Mouse (Mus musculus) cerebellum, postnatal 14 days (tissue): ENCODE results near the gene Nr1i3.

Source experiments
- DNase-seq, 2 experiments: peaks; one replicate each; pipeline ENCODE4 v3.0.0; 2021; ENCODE audit warnings: mixed read lengths in 2 of 2

Nr1i3 gene

DNA sequence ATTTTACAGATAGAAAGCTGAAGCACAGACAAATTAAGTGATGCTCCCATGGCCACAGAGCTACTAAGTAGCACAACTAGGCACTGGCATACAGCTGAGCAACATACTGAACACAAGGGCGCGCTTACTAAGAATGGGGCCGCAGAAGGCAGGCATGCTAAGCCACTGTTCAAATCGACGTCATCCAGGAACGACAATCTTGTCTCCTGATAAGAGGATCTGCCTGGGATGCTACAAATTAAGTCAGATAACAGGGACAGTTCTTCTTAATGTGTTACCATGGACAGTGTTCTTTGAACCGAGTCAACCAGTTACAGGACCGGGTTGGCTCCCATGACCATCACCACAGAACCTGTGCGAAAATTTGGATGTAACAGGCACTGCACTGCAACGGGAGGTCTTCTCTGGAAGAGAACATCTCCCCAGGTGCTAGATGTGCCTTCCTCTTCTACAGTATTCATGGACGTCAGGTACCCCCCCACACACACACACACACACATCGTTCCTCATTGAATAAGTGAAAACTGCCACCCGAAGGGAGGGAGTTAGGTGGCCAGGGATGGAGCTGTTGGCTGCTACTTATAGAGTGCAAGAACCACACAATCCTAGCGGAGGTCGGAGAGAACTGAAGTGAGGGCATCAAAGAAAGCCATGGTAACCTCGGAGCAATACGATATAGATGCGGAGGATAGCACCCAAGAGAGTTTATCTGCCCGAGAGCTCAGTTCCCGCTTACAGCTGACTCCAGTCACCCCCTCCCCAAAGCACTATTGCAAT lies 18.5 kb upstream of the Nr1i3 start:
- DNase-seq, result no peak

DNA sequence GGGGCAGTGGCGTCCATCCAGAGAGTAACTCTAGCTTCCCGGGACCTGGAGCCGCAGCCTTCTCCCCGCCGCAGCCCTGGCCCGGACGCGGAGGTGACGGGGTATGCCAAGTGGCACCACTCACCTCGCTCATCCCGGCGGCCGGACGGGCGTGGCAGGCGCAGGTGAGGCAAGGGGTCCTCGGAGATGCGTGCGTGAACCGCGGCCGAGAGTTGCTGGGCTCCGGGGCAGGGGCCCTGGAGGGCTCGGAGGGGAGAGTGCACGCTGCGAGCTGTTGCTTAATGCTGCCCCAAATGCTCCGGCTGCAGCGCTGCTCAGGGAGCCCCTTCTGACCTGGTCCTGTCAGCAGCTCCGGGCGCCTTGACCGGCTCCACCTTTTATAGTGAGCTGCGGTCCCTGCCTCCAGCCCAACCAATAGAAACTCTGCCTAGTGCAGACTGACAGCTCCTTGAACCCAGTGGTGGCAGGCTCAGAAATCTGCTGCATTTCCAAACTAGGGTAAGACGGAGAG lies 17.8 kb upstream of the Nr1i3 start, which contains the start of gene Pcp4l1:
Gene Pcp4l1 (minus strand): TSS at position 382 of the 511 bp plus-strand sequence.
- peak; percentile 66 to 68 for DNase-seq

GRCm38 (mm10) chr1:171199532-171199931 lies 14.2 kb upstream of the Nr1i3 start:
- no peak for DNase-seq

GRCm38 (mm10) chr1:171200769-171201168 lies 13.0 kb upstream of the Nr1i3 start:
- no peak for DNase-seq

DNA sequence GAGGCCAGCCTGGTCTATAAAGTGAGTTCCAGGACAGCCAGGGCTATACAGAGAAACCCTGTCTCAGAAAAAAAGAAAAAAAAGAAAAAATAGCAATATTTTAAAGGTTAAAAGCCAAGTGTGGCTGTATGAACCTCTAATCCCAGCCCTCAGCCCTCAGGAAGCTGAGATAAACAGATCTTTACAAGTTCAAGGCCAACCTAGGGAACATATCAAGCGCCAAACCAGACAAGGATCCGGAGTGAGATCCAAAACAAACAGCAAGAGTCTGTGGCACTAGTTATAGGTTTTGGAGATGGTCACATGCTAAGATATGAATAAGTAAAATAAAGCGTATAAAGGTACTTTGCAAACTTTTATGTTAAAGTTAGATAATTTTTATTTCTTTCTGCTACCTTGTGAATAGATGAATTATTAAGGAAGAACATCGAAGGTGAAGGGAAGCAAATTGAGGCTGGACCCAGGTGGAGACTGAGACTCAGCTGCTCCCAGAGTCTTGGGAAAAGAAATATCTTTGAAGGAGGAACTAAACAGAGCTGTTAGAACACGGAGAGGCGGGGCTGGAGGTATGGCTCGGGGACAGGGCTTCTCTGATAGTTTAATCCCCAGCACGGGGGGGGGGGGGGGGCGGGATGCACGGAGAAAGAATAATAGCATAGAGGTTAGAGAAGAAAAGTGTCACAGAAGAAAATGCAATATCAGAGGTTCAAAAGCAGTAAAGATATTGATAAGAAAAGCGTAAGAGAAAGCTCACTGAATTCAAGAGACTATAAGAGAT lies 10.1 kb upstream of the Nr1i3 start:
- DNase-seq, result no peak

- DNase-seq, result no peak
Measured at GRCm38 (mm10) chr1:171204249-171204644, 9.5 kb upstream of the Nr1i3 start.

- DNase-seq, result no peak
Measured at GRCm38 (mm10) chr1:171205704-171206493, 7.9 kb upstream of the Nr1i3 start.

DNA sequence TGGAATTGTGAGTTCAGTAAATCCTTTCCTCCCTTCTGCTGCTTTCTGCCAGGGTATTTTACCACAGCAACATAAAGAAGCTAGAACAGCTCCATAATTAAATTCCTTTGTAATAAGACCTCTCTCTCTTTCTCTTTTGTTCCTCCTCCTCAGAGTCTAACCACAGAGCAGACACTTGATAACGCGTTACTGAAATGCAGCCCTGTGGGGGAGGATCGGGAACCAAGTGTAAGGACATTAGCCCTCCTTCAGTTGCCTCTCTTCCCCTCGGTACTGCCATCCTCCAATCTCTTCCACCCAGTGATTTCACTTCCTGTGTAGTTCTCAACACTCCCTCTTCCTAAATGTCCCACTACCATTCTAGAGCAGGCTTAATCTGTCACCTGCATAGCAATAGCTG lies 4.4 kb upstream of the Nr1i3 start:
- DNase-seq, result no peak

GRCm38 (mm10) chr1:171212854-171213253 lies 916 bp upstream of the Nr1i3 start:
- DNase-seq, result no peak

- DNase-seq, result no peak
Measured at GRCm38 (mm10) chr1:171216241-171216955, 2.6 kb downstream of the Nr1i3 start.

GRCm38 (mm10) chr1:171220871-171221270 lies 7.1 kb downstream of the Nr1i3 start:
- DNase-seq, result peak; percentile 93 to 96

GRCm38 (mm10) chr1:171221281-171222193 lies 7.8 kb downstream of the Nr1i3 start:
- peak in 1 of 2 experiments; percentile 45 for DNase-seq

- peak; percentile 89 to 92 for DNase-seq
Measured at GRCm38 (mm10) chr1:171222238-171223155, 8.7 kb downstream of the Nr1i3 start, which contains the start of gene Tomm40l. Gene Tomm40l (minus strand): TSS chr1:171222514.

DNA sequence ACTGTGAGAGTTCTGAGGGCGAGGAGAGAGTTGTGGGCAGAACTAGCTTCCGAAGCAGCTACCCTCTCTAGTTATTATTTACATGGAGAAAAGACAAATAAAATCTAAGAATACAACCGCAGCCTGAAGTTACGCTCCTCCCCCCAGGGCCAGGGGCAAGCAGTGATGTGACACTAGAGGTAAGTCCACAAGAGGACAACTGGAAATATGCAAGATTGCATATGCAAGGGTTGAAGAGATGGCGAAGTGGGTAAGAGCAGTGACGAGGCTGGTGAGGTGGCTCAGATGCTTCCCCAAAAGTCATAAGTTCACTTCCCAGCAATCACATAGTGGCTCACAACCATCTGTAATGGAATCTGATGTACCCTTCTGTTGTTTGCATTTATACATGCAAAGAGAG lies 9.4 kb downstream of the Nr1i3 start:
- no peak for DNase-seq

DNA sequence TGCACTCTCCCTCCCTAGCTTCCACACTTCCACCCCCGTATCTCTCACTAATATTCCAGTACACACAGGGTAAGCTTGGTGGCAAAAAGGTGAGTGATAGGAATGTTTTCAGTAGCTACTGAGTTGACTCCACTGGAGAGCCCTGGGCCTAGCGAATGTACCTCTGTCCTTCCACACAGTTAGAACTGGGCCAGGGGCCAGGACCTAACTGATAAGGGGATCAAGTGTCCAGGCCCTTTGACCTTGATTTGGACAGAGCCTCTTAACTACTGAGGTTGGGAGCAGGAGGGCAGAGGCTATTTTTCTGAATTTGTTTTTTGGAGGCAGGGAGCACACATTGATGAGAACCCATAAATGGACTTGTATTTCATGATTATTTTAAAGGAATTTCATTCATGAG lies 10.0 kb downstream of the Nr1i3 start:
- no peak for DNase-seq

DNA sequence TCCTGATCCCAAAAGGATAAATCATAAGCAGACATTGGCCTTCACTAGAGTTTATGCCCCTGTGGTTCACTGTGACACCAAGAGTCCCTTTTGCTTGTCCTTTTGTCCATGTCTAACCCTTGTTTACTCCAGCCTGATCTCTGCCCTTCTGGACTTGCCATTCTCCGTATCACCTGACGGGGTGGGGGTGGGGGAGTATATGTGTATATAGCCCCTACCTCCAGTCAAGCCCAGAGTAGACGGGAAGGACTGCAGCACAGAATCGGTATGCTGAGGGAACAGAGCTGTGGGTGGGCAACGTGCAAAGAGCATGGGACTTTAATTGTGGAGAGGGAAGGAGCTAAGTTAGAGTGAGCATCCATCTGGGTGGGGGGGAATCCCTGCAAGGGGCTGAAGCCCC lies 11.1 kb downstream of the Nr1i3 start, which contains the start of gene Apoa2:
Gene Apoa2 (plus strand): TSS at position 198 of the 400 bp plus-strand sequence.
- DNase-seq, result no peak

DNA sequence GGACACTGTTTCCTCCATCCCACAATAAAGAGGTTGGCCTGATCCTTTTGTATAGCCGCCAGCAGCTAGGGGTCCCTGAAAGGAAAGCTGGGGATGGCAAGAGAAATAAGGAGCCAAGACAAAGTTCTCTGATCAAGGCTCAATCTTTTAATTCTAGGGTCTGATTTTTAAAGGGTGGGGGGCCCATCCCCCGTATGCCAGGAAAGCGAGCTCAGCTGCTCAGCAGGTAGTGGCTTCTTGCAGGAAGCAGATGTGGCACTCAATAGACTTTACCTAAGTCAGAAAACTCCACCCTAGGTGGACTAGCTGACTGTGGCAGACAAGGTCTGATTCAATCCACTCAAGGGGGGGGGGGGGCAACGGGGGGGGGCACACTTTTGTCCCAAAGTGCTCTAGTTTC lies 13.0 kb downstream of the Nr1i3 start:
- DNase-seq, result no peak

GRCm38 (mm10) chr1:171227879-171228278 lies 14.1 kb downstream of the Nr1i3 start:
- no peak for DNase-seq

DNA sequence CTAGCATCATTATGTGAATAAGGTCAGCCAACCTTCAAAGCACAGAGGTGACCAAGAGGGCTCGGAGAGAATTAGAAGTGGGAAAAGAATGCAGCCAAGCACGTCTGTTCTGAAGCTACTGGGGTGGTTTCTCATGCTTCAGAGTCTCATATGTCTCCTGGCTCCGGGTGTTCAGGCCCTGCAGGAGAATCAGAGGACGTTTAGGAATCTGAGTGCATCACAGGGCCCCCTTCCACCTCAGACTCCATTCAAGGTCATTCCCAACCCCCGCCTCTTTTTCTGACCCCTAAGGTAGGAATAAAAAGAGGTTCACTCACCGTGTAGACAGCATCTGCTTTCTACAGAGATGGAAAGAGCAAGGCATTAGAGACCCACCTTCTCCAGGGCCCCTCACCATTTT lies 16.0 kb downstream of the Nr1i3 start:
- DNase-seq, result no peak

DNA sequence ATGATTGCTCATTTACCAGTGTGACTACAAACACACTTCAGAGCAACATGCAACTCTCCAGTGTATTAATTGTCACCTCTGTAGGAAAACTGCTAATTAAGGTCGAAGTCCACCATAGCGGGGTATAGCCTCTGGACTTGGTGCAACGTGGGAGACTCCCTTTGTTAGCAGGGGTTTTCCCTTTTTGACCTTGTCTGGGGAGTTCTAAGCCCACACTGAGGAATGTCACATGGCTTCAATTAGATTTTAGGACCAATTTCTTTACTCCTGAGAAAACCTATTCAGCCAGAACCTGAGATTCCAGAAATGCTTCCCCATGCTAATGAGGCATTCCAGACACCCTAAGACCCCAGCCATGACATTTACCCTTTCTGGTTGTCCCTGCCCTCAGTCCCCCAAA lies 16.4 kb downstream of the Nr1i3 start:
- DNase-seq, result no peak
